Mouse (Mus musculus) kidney, adult 2 months (tissue): ENCODE results near the gene Lpcat1.

Source experiments
- CTCF ChIP-seq: fragments of 200-500 bp; conservative IDR thresholded peaks from 2 replicates; pipeline ENCODE4 v1.5.1; 2011; ENCODE audit warnings: low read depth, mild to moderate bottlenecking, control low read depth, low read length, moderate library complexity, mixed read lengths; ENCODE audit not compliant: insufficient read depth, insufficient read length
- POLR2A ChIP-seq: fragments of 200-500 bp; IDR thresholded peaks from one replicate; pipeline ENCODE4 v1.6.1; 2011; ENCODE audit warnings: low read depth, low read length, control low read depth

GRCm38 (mm10) chr13:73461551-73461950, 5.4 kb upstream of the Lpcat1 start:
- TF ChIP-seq CTCF (no peak), POLR2A (no peak)
